Comparison of ENCODE assay signal across 8 mouse cellular contexts in genomic region chr2:103565171-103565591, GRCm38 (mm10). TPM values are rescaled to one million over a fixed set of nuclear protein-coding genes. Genes with fewer than 3 reads are reported as not detected.
A peak's percentile ranks its signal among the peaks of the same experiment; 100 is the strongest.
DNase-seq lines count a peak whose midpoint lies in the region; ATAC-seq and TF ChIP-seq lines count a peak whose summit lies in the region.

No protein-coding gene starts in this region.

- no peak for TF ChIP-seq EP300 in liver, embryonic 14.5 days (IDR thresholded peaks at IDR 0.05; ENCODE audit: low read depth)

- H3K9me3 ChIP-seq in heart, embryonic 12.5 days (replicated peaks), result no peaks in the 10 kb centered on the region
- H3K9me3 ChIP-seq in kidney, postnatal 0 days (replicated peaks; ENCODE audit: low read length), result no peaks in the 10 kb centered on the region
- no peaks in the 10 kb centered on the region for H3K9me3 ChIP-seq in liver, embryonic 14.5 days (ENCODE audit: control insufficient read depth, low read length)
- H3K9me3 ChIP-seq in neural tube, embryonic 12.5 days, result no peaks in the 10 kb centered on the region

- DNase-seq in heart, adult 11 months, result peak; percentile 92
- DNase-seq in heart, adult 8-10 months (ENCODE audit: low spot score), result no peak
- peak; percentile 60 for DNase-seq in cerebellum, postnatal 10 days
- no peak for DNase-seq in kidney, postnatal 0 days (ENCODE audit: low spot score)
- no peak for DNase-seq in liver, embryonic 14.5 days (ENCODE audit: low read depth in 3 of 3, low spot score in 3 of 3)
- DNase-seq in thymus, postnatal 0 days (ENCODE audit: low spot score), result peak; percentile 73

- H3K9ac ChIP-seq in heart, embryonic 12.5 days, result peak overlapping the region; percentile 61
- peak overlapping the region; percentile 20; the same call in 1 of the 2 replicates for H3K9ac ChIP-seq in kidney, postnatal 0 days (ENCODE audit: low read depth, low read length)
- 0 out of 2 replicates have a peak overlapping the region, but pooled peaks have one; percentile 2 for H3K9ac ChIP-seq in liver, embryonic 14.5 days (replicated peaks)
- 0 out of 2 replicates have a peak overlapping the region, but pooled peaks have one; percentile 3 for H3K9ac ChIP-seq in neural tube, embryonic 12.5 days

- peak overlapping the region; percentile 88 for H3K4me3 ChIP-seq in heart, embryonic 12.5 days
- H3K4me3 ChIP-seq in kidney, postnatal 0 days (replicated peaks; ENCODE audit: low read depth, low read length), result peak overlapping the region; percentile 62
- H3K4me3 ChIP-seq in liver, embryonic 14.5 days (ENCODE audit: insufficient read depth in 1 of 2, low read depth in 2 of 2, low read length in 2 of 2), result peak overlapping the region; percentile 49
- peak overlapping the region; percentile 67 for H3K4me3 ChIP-seq in neural tube, embryonic 12.5 days

- H3K27me3 ChIP-seq in heart, embryonic 12.5 days (replicated peaks), result peaks cover 10% of the 10 kb centered on the region
- H3K27me3 ChIP-seq in kidney, postnatal 0 days (ENCODE audit: insufficient read depth, low read length), result no peaks in the 10 kb centered on the region
- peaks cover 46% of the 10 kb centered on the region for H3K27me3 ChIP-seq in liver, embryonic 14.5 days (ENCODE audit: control insufficient read depth, insufficient read depth, low read length)
- H3K27me3 ChIP-seq in neural tube, embryonic 12.5 days (replicated peaks), result 0 out of 2 replicates have a peak, but pooled peaks cover 24% of the 10 kb centered on the region

- peak overlapping the region; percentile 81 for H3K4me2 ChIP-seq in heart, embryonic 12.5 days
- peak overlapping the region; percentile 99 for H3K4me2 ChIP-seq in kidney, postnatal 0 days (ENCODE audit: low read length)
- peak overlapping the region; percentile 61 for H3K4me2 ChIP-seq in liver, embryonic 14.5 days (ENCODE audit: low read depth)
- peak overlapping the region; percentile 96 for H3K4me2 ChIP-seq in neural tube, embryonic 12.5 days (replicated peaks)

- ATAC-seq in heart, embryonic 12.5 days (ENCODE audit: insufficient number of reproducible peaks, low FRiP score), result no peak
- ATAC-seq in kidney, postnatal 0 days (replicated peaks; ENCODE audit: low FRiP score, low read depth), result no peak
- no peak for ATAC-seq in liver, embryonic 14.5 days (ENCODE audit: insufficient read depth)
- ATAC-seq in neural tube, embryonic 12.5 days (ENCODE audit: low FRiP score, low read depth), result peak; percentile 41

- H3K36me3 ChIP-seq in heart, embryonic 12.5 days, result no peaks in the 10 kb centered on the region
- no peaks in the 10 kb centered on the region for H3K36me3 ChIP-seq in kidney, postnatal 0 days (ENCODE audit: insufficient read depth, low read length)
- no peaks in the 10 kb centered on the region for H3K36me3 ChIP-seq in liver, embryonic 14.5 days (replicated peaks; ENCODE audit: control insufficient read depth, insufficient read depth, low read depth)
- no peaks in the 10 kb centered on the region for H3K36me3 ChIP-seq in neural tube, embryonic 12.5 days

- TF ChIP-seq CTCF in kidney, postnatal 0 days (IDR thresholded peaks at IDR 0.05; ENCODE audit: low read depth), result no peak
- peak; percentile 15; the same call in 1 of the 2 replicates for TF ChIP-seq CTCF in liver, embryonic 14.5 days (IDR thresholded peaks at IDR 0.05; ENCODE audit: low read depth)

- no peak overlapping the region for H3K27ac ChIP-seq in heart, embryonic 12.5 days (ENCODE audit: poor library complexity, severe bottlenecking)
- no peak overlapping the region for H3K27ac ChIP-seq in kidney, postnatal 0 days
- H3K27ac ChIP-seq in liver, embryonic 14.5 days, result no peak overlapping the region
- no peak overlapping the region for H3K27ac ChIP-seq in neural tube, embryonic 12.5 days

- peaks cover 39% of the 10 kb centered on the region for H3K4me1 ChIP-seq in heart, embryonic 12.5 days (replicated peaks)
- peaks cover 33% of the 10 kb centered on the region; the same call in 1 of the 2 replicates for H3K4me1 ChIP-seq in kidney, postnatal 0 days (replicated peaks; ENCODE audit: insufficient read depth, low read length)
- H3K4me1 ChIP-seq in liver, embryonic 14.5 days (replicated peaks; ENCODE audit: control insufficient read depth in 2 of 2, insufficient read depth in 2 of 2, low read length in 1 of 2), result peaks cover 5 to 7% of the 10 kb centered on the region in 2 experiments
- H3K4me1 ChIP-seq in neural tube, embryonic 12.5 days, result peaks cover 35% of the 10 kb centered on the region

- WGBS in heart, embryonic 12.5 days, result 2% methylated on average over 22 of the region's 22 CpGs
- under 1% methylated on average over 22 of the region's 22 CpGs for WGBS in kidney, postnatal 0 days
- WGBS in liver, embryonic 14.5 days (ENCODE audit: insufficient replicate concordance), result 2% methylated on average over 22 of the region's 22 CpGs
- 2% methylated on average over 22 of the region's 22 CpGs for WGBS in neural tube, embryonic 12.5 days

RNA-seq across cellular contexts. Expression of gene Abtb2, which starts 0.9 kb away (rescaled TPM):
- 10 to 100 TPM; 22.9 to 27.5 (median 24.8) TPM for total RNA-seq in heart, adult 8-10 months (2022)
- polyA plus RNA-seq in heart, embryonic 12.5 days (2016; fragmentation: Nextera tagmentation; extraction: Ambion mirVana), result 28.0 and 29.5 TPM in 2 replicates
- 5.2 and 5.6 TPM in 2 replicates for polyA plus RNA-seq in kidney, postnatal 0 days (2015; fragmentation: Nextera tagmentation; extraction: Ambion mirVana)
- polyA plus RNA-seq in liver, embryonic 14.5 days (2012; rRNA removed), result 1.7 and 1.8 TPM in 2 replicates
- polyA plus RNA-seq in liver, embryonic 14.5 days (2014; fragmentation: Nextera tagmentation; extraction: Ambion mirVana), result 1.2 and 1.7 TPM in 2 replicates
- 17.5 and 19.1 TPM in 2 replicates for polyA plus RNA-seq in neural tube, embryonic 12.5 days (2016; fragmentation: Nextera tagmentation; extraction: Ambion mirVana)
- polyA plus RNA-seq in thymus, postnatal 0 days (2015; fragmentation: Nextera tagmentation; extraction: Ambion mirVana), result 37.2 and 37.4 TPM in 2 replicates

Comparison
In these comparisons a context has a peak if more than half of its experiments do, and no peak if none do; other contexts are left out.
1. DNase-seq: peak in heart, adult 11 months (single experiment), cerebellum, postnatal 10 days (2 of 2) and thymus, postnatal 0 days (single experiment); none in heart, adult 8-10 months (single experiment), kidney, postnatal 0 days (single experiment) and liver, embryonic 14.5 days (0 of 3).
2. H3K9ac ChIP-seq: peak in every context shown above with its lines; median percentile 61 in heart, embryonic 12.5 days; 20 in kidney, postnatal 0 days; 3 in neural tube, embryonic 12.5 days; 2 in liver, embryonic 14.5 days.
3. Peak in every context shown above with its lines, with median percentiles within 50 percentile points of each other: H3K4me2 ChIP-seq and H3K4me3 ChIP-seq.